Mouse (Mus musculus): ENCODE measurements around the gene B230217C12Rik. TPM values are rescaled to one million over a fixed set of nuclear protein-coding genes. Genes with fewer than 3 reads are reported as not detected.
"Not testable (repeated sequence)": the region's sequence is repeated elsewhere in the genome, so short reads cannot be mapped to it uniquely, and the experiment has no call there.

B230217C12Rik gene
- polyA plus RNA-seq, 1 experiment from 2014 or later: 16.0 TPM

- Histone ChIP-seq H3K36me3 (replicated peaks) (peaks cover 94% of the 10 kb centered on the region), H3K27ac (replicated peaks) (no peak overlapping the region), H3K4me1 (0 out of 2 replicates have a peak, but pooled peaks cover 2% of the 10 kb centered on the region), H3K9me3 (no peaks in the 10 kb centered on the region), H3K27me3 (replicated peaks; ENCODE audit: low read depth, poor library complexity, severe bottlenecking) (no peaks in the 10 kb centered on the region), H3K4me3 (no peak overlapping the region)
- 88% methylated on average over 11 of the region's 11 CpGs for WGBS
- DNase-seq (ENCODE audit: low spot score): no peak
These were observed 8.6 kb upstream of the B230217C12Rik start for GRCm38 (mm10) chr11:97832001-97832400.

DNA sequence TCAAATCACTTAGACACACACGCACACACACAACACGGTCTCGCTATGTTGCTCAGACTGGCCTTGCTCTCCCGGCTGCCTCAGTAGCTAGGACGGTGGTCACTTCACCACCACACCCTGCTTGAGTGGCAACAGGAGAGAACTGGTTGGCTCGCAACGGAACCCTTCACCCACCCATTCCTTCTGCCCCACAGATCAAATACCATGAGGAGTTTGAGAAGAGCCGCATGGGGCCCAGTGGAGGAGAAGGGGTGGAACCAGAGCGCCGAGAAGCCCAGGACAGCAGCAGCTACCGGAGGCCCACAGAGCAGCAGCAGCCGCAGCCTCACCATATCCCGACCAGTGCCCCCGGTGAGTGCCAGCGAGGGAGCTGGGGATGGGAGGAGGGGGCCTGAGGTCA lies 7.2 kb upstream of the B230217C12Rik start:
- no peaks in the 10 kb centered on the region for H3K9me3 ChIP-seq
- H3K27me3 ChIP-seq (replicated peaks; ENCODE audit: low read depth, poor library complexity, severe bottlenecking): no peaks in the 10 kb centered on the region
- DNase-seq (ENCODE audit: low spot score): no peak
- 0 out of 2 replicates have a peak, but pooled peaks cover 2% of the 10 kb centered on the region for H3K4me1 ChIP-seq
- WGBS: 81% methylated on average over 15 of the region's 15 CpGs
- H3K4me3 ChIP-seq: no peak overlapping the region
- H3K27ac ChIP-seq (replicated peaks): no peak overlapping the region
- H3K36me3 ChIP-seq (replicated peaks): peaks cover 93% of the 10 kb centered on the region

- Histone ChIP-seq H3K4me1 (peaks cover 16% of the 10 kb centered on the region), H3K9me3 (no peaks in the 10 kb centered on the region), H3K36me3 (replicated peaks) (peaks cover 64% of the 10 kb centered on the region), H3K27me3 (replicated peaks; ENCODE audit: low read depth, poor library complexity, severe bottlenecking) (no peaks in the 10 kb centered on the region), H3K27ac (replicated peaks) (no peak overlapping the region), H3K4me3 (no peak overlapping the region)
- 48% methylated on average over 8 of the region's 8 CpGs for WGBS
- DNase-seq (ENCODE audit: low spot score): no peak
These were observed 4.0 kb upstream of the B230217C12Rik start for GRCm38 (mm10) chr11:97836541-97836940.

- peaks cover 21% of the 10 kb centered on the region for H3K4me1 ChIP-seq
- 80% methylated on average over 9 of the region's 9 CpGs for WGBS
- H3K36me3 ChIP-seq (replicated peaks): peaks cover 59% of the 10 kb centered on the region
- DNase-seq (ENCODE audit: low spot score); H3K27me3 ChIP-seq (replicated peaks; ENCODE audit: low read depth, poor library complexity, severe bottlenecking); H3K27ac ChIP-seq (replicated peaks); H3K4me3 ChIP-seq; H3K9me3 ChIP-seq: not testable (repeated sequence)
These were observed 3.5 kb upstream of the B230217C12Rik start for GRCm38 (mm10) chr11:97837051-97837450.

- H3K36me3 ChIP-seq (replicated peaks): peaks cover 53% of the 10 kb centered on the region
- no peak for DNase-seq (ENCODE audit: low spot score)
- 88% methylated on average over 7 of the region's 7 CpGs for WGBS
- H3K9me3 ChIP-seq: no peaks in the 10 kb centered on the region
- H3K4me1 ChIP-seq: peaks cover 26% of the 10 kb centered on the region
- H3K4me3 ChIP-seq: no peak overlapping the region
- H3K27ac ChIP-seq (replicated peaks): no peak overlapping the region
- H3K27me3 ChIP-seq (replicated peaks; ENCODE audit: low read depth, poor library complexity, severe bottlenecking): no peaks in the 10 kb centered on the region
These were observed 2.9 kb upstream of the B230217C12Rik start for GRCm38 (mm10) chr11:97837641-97838149.

DNA sequence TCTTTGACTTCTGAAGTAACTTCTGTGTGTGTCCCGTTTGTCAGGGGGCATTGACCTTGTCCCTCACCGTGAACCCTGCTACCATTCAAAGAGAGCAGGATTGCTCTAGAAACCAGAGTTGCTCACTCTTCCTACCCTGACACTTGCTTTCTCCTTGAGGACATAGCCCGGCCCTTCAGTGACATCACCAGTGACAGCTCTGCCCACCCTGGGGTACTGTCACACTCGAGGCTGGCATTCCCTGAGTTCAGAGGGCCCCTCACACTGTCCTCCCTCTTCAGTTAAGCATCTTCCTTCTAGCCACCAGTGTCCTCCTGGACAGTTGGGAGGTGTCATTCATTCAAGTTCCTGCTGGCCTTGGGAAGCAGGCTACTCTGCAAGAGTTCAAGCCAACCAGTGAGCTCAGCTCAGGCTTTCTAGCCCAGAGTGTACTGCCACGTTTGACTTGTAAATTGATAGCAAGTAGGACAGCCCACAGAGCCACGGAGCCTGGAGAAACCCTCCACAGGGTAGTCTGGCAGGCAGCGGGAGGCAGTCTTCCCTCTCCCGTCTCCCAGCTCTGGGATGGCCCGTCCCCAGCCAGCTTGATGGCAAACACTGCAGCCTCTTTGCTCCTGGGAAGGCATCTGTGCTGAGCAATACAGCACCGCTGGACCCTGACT lies 1.7 kb upstream of the B230217C12Rik start:
- peaks cover 49% of the 10 kb centered on the region for H3K36me3 ChIP-seq (replicated peaks)
- H3K27ac ChIP-seq (replicated peaks): peak overlapping the region; percentile 61
- H3K9me3 ChIP-seq: no peaks in the 10 kb centered on the region
- peaks cover 26% of the 10 kb centered on the region for H3K4me1 ChIP-seq
- H3K4me3 ChIP-seq: peak overlapping the region; percentile 27
- no peak for DNase-seq (ENCODE audit: low spot score)
- H3K27me3 ChIP-seq (replicated peaks; ENCODE audit: low read depth, poor library complexity, severe bottlenecking): no peaks in the 10 kb centered on the region
- 46% methylated on average over 10 of the region's 10 CpGs for WGBS

DNA sequence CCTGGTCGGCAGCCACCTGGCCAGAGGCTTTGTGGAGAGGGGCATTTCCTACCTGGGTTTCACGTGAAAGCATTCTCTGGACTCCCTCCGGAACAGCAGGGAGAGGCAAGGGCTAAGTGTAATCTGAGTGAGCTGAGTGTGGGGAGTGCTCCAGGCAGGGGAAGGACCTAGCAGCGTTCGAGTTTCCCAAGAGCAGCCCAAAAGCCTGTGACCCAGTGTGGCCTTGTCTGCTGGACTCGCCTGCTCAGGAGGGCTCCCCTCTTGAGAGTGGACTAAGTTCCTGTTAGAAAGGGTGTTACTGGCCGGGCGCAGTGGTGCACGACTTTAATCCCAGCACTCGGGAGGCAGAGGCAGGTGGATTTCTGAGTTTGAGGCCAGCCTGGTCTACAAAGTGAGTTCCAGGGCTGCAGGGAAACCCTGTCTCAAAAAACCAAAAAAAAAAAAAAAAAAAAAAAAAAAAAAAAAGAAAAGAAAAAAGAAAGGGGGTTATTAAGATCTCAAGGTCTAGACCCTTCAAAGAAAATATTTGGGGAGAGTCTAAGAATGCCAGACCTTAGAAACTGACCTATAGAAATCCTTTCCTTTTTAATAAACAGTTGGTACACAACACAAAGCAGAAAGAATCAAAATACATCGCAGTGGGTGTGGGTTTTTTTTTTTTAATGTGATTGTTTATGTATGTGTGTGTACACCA lies 992 bp upstream of the B230217C12Rik start:
- Histone ChIP-seq H3K27ac (replicated peaks) (peak overlapping the region; percentile 90), H3K4me1 (peaks cover 26% of the 10 kb centered on the region), H3K9me3 (no peaks in the 10 kb centered on the region), H3K36me3 (replicated peaks) (peaks cover 42% of the 10 kb centered on the region), H3K27me3 (replicated peaks; ENCODE audit: low read depth, poor library complexity, severe bottlenecking) (no peaks in the 10 kb centered on the region), H3K4me3 (peak overlapping the region; percentile 27)
- 55% methylated on average over 11 of the region's 11 CpGs for WGBS
- DNase-seq (ENCODE audit: low spot score): no peak

- 72% methylated on average over 2 of the region's 2 CpGs for WGBS
- DNase-seq (ENCODE audit: low spot score): no peak
- no peaks in the 10 kb centered on the region for H3K9me3 ChIP-seq
These were observed 467 bp upstream of the B230217C12Rik start for GRCm38 (mm10) chr11:97840135-97840490.

GRCm38 (mm10) chr11:97840991-97841661 lies 546 bp downstream of the B230217C12Rik start:
- WGBS: 2% methylated on average over 22 of the region's 22 CpGs

More at GRCm38 (mm10) chr11:97840135-97840490, 467 bp upstream of the B230217C12Rik start:
- Histone ChIP-seq H3K36me3 (replicated peaks) (peaks cover 37% of the 10 kb centered on the region), H3K27me3 (replicated peaks; ENCODE audit: low read depth, poor library complexity, severe bottlenecking) (no peaks in the 10 kb centered on the region), H3K4me1 (peaks cover 26% of the 10 kb centered on the region), H3K4me3 (peak overlapping the region; percentile 70), H3K27ac (replicated peaks) (peak overlapping the region; percentile 90)

DNA sequence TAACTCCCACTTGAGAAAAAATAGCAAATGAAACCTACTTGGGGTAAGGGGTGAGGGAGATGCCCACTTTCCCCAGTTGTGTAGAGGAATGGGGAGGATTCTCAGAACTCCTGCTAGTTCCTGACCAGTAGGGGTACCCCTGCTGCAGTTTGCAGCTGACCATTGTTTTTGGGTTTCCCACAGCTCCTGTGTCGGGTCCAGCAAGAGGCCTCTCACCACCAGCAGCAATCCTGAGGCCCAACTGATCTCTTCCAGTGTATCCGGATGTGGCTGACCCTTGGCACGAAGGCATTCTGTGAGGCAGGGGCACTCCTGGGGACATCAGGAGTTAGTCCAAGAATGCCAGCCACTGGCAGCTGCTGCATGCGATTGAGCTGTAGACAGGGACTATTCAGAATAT lies 1.4 kb downstream of the B230217C12Rik start:
- DNase-seq (ENCODE audit: low spot score): no peak
- Histone ChIP-seq H3K4me3 (peak overlapping the region; percentile 70), H3K9me3 (no peaks in the 10 kb centered on the region), H3K4me1 (peaks cover 26% of the 10 kb centered on the region), H3K27me3 (replicated peaks; ENCODE audit: low read depth, poor library complexity, severe bottlenecking) (no peaks in the 10 kb centered on the region), H3K36me3 (replicated peaks) (peaks cover 18% of the 10 kb centered on the region), H3K27ac (replicated peaks) (peak overlapping the region; percentile 90)
- 37% methylated on average over 4 of the region's 4 CpGs for WGBS

More at GRCm38 (mm10) chr11:97840991-97841661, 546 bp downstream of the B230217C12Rik start:
- peaks cover 26% of the 10 kb centered on the region for H3K4me1 ChIP-seq
- no peaks in the 10 kb centered on the region for H3K9me3 ChIP-seq
- peak overlapping the region; percentile 90 for H3K27ac ChIP-seq (replicated peaks)
- H3K36me3 ChIP-seq (replicated peaks): peaks cover 27% of the 10 kb centered on the region
- peak overlapping the region; percentile 70 for H3K4me3 ChIP-seq
- H3K27me3 ChIP-seq (replicated peaks; ENCODE audit: low read depth, poor library complexity, severe bottlenecking): no peaks in the 10 kb centered on the region
- DNase-seq (ENCODE audit: low spot score): peak; percentile 91

DNA sequence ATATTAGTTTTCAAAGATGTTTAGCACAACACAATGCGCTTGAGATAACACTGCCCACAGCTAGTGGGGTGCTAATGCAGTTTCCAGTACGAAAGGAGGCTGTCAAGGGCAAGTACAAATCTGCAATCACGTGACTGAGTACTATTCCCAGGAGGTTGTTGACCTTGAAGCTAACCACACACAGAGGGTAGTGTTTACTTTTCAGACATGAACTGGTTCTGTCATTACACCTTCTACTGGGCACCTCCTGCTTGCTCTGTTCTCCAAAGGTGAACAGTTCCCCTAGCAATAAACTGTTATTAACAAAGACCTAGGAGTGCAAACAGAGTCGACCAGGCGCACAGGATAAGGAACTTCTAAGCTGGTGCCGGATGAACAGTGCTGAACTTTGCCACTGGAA lies 9.8 kb downstream of the B230217C12Rik start:
- Histone ChIP-seq H3K36me3 (replicated peaks) (no peaks in the 10 kb centered on the region), H3K9me3 (no peaks in the 10 kb centered on the region), H3K27me3 (replicated peaks; ENCODE audit: low read depth, poor library complexity, severe bottlenecking) (no peaks in the 10 kb centered on the region), H3K4me1 (peaks cover 8% of the 10 kb centered on the region), H3K4me3 (no peak overlapping the region), H3K27ac (replicated peaks) (no peak overlapping the region)
- WGBS: 74% methylated on average over 6 of the region's 6 CpGs
- DNase-seq (ENCODE audit: low spot score): no peak

DNA sequence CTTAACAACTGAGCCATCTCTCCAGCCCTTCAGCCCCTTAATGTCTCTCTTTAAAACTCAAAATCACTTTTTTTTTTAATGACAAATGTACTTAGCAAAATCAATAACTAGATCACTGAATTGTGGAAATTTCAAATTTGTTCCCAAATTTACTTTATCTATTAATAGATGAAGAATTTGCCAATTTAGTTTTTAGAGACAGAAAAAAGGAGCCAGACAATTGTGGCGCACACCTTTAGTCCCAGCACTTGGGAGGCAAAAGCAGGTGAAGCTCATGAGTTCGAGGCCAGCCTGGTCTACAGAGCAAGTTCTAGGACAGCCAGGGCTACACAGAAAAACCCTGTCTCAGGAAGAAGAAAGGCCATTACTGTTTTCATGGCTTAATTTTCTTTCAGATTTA lies 11.0 kb downstream of the B230217C12Rik start:
- 95% methylated on average over 2 of the region's 2 CpGs for WGBS
- no peak overlapping the region for H3K4me3 ChIP-seq
- DNase-seq (ENCODE audit: low spot score): no peak
- no peaks in the 10 kb centered on the region for H3K36me3 ChIP-seq (replicated peaks)
- H3K27ac ChIP-seq (replicated peaks): no peak overlapping the region
- H3K9me3 ChIP-seq: no peaks in the 10 kb centered on the region
- H3K27me3 ChIP-seq (replicated peaks; ENCODE audit: low read depth, poor library complexity, severe bottlenecking): no peaks in the 10 kb centered on the region
- H3K4me1 ChIP-seq: peaks cover 8% of the 10 kb centered on the region

All from embryonic facial prominence, embryonic 10.5 days (tissue).